Mouse (Mus musculus): Measurements from ENCODE around the gene Gm4353. TPM values are rescaled to one million over a fixed set of nuclear protein-coding genes. Genes with fewer than 3 reads are reported as not detected.

The Gm4353 gene
- polyA plus RNA-seq, 1 experiment from 2014 or later = 0.71 TPM

DNA sequence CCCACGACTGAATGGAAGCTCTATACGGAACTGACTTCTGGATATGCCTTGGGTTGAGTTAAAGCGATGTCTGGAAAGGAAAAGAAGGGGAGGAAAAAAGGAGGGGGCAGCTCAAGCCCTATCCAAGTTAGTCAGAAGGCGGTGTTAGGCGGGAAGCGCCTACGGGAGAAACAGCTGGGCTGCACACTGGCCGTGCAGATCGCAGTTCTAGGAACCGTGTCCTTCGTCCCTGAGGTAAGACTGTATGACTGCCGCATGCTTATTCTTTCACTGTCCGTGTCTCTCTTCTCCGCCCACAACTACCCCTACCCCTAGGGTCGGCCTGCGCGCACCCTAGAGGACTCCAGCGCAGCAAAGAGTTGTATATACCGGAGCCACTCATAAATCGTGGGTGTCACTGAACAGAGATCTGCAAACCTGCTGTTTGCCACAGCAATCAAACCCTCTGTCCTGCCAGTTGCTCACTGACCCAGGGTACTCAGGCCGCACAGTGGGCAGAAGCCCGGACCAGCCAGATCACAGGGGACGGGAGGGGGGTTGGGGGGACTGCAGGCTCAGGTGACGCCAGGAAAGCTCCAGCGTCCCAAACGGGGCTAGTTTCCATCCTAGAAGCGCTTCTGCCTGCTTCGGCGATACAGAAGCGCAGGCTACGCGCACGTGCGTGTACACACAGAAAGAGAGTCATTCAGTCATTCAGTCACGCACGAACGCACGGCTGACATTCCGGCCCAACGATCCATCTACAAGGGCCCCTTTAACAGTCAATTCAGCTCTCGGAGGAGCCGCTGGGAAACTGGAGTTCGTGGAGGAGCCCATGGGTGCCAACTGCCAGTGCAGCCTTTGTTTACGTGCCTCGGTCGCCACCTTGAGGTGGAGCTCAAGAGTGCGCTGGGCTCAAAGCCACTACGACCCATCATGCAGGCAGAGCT is 44.6 kb downstream of the Gm4353 start:
- H3K4me3 ChIP-seq (replicated peaks) = peak overlapping the region; percentile 48
- H3K9me3 ChIP-seq (replicated peaks) = no peaks in the 10 kb centered on the region
- WGBS = under 1% methylated on average over 48 of the region's 48 CpGs
- H3K4me1 ChIP-seq = peaks cover 24% of the 10 kb centered on the region
- peak; percentile 61; the same call in 1 of the 2 replicates for ATAC-seq (ENCODE audit: insufficient number of reproducible peaks, low FRiP score, low TSS enrichment, low read depth)
- no peaks in the 10 kb centered on the region for H3K36me3 ChIP-seq
- H3K4me2 ChIP-seq (replicated peaks) = peak overlapping the region; percentile 91
- peak overlapping the region; percentile 28 for H3K9ac ChIP-seq
- peak overlapping the region; percentile 61 for H3K27ac ChIP-seq (replicated peaks)
- peaks cover 57% of the 10 kb centered on the region for H3K27me3 ChIP-seq

DNA sequence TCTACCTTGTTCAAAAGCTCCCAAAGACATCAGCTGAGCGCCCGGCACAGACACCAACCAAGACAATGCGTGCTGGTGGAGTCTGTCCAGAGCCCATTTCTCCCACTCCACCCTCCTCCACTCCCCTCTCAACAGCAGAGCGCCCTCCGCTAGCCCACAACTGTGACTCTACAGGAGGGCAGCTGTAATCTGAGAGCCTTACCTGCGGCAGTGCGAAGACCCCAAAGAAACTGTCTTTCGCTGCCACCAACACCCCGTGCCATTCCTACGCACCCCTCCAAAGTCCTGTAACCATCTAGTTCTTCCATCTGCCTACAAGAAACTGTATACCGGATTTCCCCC is 45.3 kb downstream of the Gm4353 start, which contains the start of gene 1110004F10Rik:
TSS of gene 1110004F10Rik (plus strand) at position 202 of the 342 bp plus-strand sequence.
- Histone ChIP-seq H3K9me3 (replicated peaks) (no peaks in the 10 kb centered on the region), H3K36me3 (no peaks in the 10 kb centered on the region), H3K4me3 (replicated peaks) (peak within 1 kb of the TSS; percentile 48), H3K4me2 (replicated peaks) (peak within 1 kb of the TSS; percentile 91), H3K4me1 (peaks cover 30% of the 10 kb centered on the region), H3K27me3 (peaks cover 63% of the 10 kb centered on the region), H3K27ac (replicated peaks) (peak within 1 kb of the TSS; percentile 61), H3K9ac (peak within 1 kb of the TSS; percentile 28)
- ATAC-seq (ENCODE audit: insufficient number of reproducible peaks, low FRiP score, low TSS enrichment, low read depth) = 0 out of 2 replicates have a peak, but pooled peaks have one; percentile 22
- under 1% methylated on average over 11 of the region's 11 CpGs for whole genome bisulfite sequencing

DNA sequence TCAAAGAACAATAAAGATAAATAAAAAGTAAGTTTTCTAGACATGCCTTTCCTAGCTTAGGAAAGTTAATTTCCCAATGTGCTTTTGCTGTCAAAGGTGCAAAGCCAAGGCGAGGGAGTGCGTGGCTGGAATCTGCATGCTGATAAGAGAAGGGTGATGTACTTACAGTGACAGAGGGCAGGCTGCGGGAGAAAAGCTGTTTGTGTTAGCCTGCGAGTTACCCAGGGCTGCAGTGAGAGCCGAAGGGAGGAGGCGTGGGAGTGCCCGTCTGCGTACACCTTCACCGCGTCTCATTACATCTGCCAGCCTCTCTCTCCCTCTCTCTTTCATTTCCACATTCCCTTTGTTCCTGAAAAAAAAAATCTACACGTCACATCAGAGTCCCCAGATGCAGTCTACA is 45.9 kb downstream of the Gm4353 start, which contains the start of gene Sox6:
TSS of gene Sox6 (minus strand) at position 286 of the 400 bp plus-strand sequence.
- Histone ChIP-seq H3K36me3 (no peaks in the 10 kb centered on the region), H3K9ac (peak within 1 kb of the TSS; percentile 28; the same call in 1 of the 2 replicates), H3K27me3 (peaks cover 67% of the 10 kb centered on the region), H3K4me3 (replicated peaks) (peak within 1 kb of the TSS; percentile 48), H3K4me2 (replicated peaks) (peak within 1 kb of the TSS; percentile 91), H3K4me1 (peaks cover 37% of the 10 kb centered on the region), H3K27ac (replicated peaks) (peak within 1 kb of the TSS; percentile 61), H3K9me3 (replicated peaks) (no peaks in the 10 kb centered on the region)
- ATAC-seq (ENCODE audit: insufficient number of reproducible peaks, low FRiP score, low TSS enrichment, low read depth) = no peak
- WGBS = 1% methylated on average over 11 of the region's 11 CpGs

DNA sequence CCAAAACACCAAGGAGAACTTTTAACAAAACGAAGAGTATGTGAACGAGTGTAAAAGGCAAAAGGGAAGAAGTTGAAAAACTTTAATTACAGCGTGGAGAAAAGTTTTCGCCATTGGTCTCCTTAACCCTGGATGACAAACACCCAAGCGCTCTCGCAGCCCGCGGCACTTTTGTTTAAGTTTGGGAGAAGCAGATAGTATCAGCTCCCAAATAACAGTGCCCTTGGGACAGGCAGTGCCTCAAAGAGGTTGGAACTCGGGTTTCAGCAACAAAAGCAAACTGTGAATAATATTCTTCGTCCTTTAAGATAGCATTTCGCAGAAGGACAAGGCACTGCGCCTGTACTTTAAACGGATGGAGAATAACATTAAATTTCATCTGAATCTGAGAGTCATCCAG is 46.4 kb downstream of the Gm4353 start:
- H3K9ac ChIP-seq = no peak overlapping the region
- H3K36me3 ChIP-seq = no peaks in the 10 kb centered on the region
- ATAC-seq (ENCODE audit: insufficient number of reproducible peaks, low FRiP score, low TSS enrichment, low read depth) = no peak
- H3K27ac ChIP-seq (replicated peaks) = no peak overlapping the region
- H3K27me3 ChIP-seq = peaks cover 67% of the 10 kb centered on the region
- WGBS = 2% methylated on average over 13 of the region's 13 CpGs
- H3K4me2 ChIP-seq (replicated peaks) = peak overlapping the region; percentile 91
- no peaks in the 10 kb centered on the region for H3K9me3 ChIP-seq (replicated peaks)
- H3K4me1 ChIP-seq = peaks cover 40% of the 10 kb centered on the region
- H3K4me3 ChIP-seq (replicated peaks) = peak overlapping the region; percentile 48

DNA sequence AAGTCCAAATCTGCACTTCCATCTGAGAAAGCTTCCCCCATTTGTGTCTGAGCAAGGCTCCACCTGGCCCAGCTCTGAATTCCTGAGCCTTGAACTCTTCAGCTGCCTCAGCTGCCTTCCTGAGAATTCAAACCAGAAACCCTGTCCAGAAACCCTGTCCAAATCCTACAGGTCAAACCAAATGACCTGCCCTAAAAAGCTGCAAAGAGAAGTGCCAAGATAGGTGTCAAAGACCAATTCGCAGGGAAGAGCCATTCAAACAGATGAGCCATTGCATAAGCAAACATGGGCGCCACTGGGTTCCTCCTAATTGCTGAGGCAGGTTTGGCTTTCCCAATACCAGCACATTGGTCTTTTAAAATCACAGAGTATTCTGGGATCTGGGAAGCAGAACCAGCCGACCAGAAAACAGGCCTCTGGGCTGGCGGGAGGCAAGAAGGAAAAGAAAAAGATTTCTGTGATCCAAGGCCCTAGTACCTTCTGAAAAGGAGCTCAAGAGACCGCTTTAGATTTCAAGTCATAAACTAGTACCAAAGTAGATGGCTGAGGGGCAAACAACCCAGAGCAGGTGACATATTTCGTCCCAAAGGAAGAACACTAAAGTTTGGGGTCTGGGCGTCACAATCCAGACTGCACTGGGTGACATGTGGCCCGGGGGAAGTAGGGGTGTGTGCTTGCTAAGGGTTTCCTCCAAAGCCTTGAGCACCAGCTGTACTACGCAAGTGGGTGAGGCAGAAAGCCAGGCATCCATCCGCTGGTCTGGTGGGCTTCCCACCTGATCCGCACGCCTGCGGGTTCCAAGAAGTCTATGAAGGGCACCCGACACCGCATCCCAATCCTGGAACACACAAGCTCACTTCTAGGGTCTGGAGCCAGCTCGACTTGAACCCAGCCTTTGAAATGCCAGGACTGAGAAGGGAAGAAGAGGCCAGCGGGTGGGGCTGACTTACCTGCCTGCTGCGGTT is 47.6 kb downstream of the Gm4353 start:
- Histone ChIP-seq H3K4me2 (replicated peaks) (peak overlapping the region; percentile 24; the same call in 1 of the 2 replicates), H3K36me3 (no peaks in the 10 kb centered on the region), H3K4me3 (replicated peaks) (peak overlapping the region; percentile 48), H3K4me1 (peaks cover 41% of the 10 kb centered on the region), H3K9me3 (replicated peaks) (no peaks in the 10 kb centered on the region), H3K9ac (no peak overlapping the region), H3K27me3 (peaks cover 67% of the 10 kb centered on the region), H3K27ac (replicated peaks) (no peak overlapping the region)
- 36% methylated on average over 18 of the region's 18 CpGs for WGBS
- no peak for ATAC-seq (ENCODE audit: insufficient number of reproducible peaks, low FRiP score, low TSS enrichment, low read depth)

DNA sequence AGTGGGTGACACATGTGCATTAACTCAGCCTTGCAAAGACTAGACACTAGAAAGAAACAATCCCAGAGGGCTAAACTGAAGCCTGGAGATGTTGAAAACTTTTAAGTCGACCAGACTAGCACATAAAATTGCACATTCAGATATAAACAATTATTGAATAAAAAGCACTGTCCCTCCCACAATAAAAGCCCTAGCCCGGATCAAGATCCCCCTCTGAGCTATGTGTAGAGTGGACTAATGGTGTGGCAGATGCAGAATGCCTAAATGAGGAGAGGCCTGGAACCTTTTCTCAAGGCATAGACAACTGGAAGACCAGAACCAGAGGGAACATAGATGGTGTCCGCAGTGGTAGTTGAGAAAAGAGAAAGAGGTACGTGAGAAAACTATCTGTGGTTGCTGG is 48.9 kb downstream of the Gm4353 start:
- Histone ChIP-seq H3K4me3 (replicated peaks) (peak overlapping the region; percentile 57), H3K9ac (no peak overlapping the region), H3K36me3 (no peaks in the 10 kb centered on the region), H3K27me3 (peaks cover 64% of the 10 kb centered on the region), H3K27ac (replicated peaks) (no peak overlapping the region), H3K9me3 (replicated peaks) (no peaks in the 10 kb centered on the region), H3K4me2 (replicated peaks) (peak overlapping the region; percentile 87; the same call in 1 of the 2 replicates), H3K4me1 (peaks cover 52% of the 10 kb centered on the region)
- no peak for ATAC-seq (ENCODE audit: insufficient number of reproducible peaks, low FRiP score, low TSS enrichment, low read depth)
- WGBS = 52% methylated on average over 4 of the region's 4 CpGs

DNA sequence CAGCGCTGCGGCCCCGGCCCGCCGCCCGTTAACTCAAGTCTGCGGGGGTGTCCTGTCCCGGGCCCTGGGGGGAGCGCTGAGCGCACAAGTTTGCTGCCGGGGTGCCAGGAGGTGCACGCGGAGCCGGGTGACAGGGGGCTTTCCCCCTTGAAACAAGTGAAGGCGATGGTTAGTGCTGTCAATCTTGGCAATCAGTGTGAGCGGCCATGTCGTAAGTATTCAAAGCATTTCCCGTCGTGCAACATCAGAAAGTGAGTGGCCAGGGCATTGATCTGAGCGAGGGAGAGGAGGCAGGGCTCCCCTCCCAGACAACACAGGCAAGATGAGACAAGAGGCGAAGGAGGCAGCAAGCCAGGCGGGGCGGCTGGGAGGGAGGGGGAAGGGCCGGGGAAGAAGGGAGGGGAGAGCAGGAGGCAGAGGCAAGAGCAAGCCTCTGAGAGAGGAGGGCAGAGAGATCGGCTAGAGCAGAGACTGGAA is 50.1 kb downstream of the Gm4353 start:
- Histone ChIP-seq H3K4me1 (peaks cover 48% of the 10 kb centered on the region), H3K27ac (replicated peaks) (peak overlapping the region; percentile 86), H3K4me2 (replicated peaks) (peak overlapping the region; percentile 87), H3K4me3 (replicated peaks) (peak overlapping the region; percentile 57), H3K36me3 (no peaks in the 10 kb centered on the region), H3K27me3 (peaks cover 66% of the 10 kb centered on the region), H3K9me3 (replicated peaks) (no peaks in the 10 kb centered on the region), H3K9ac (peak overlapping the region; percentile 53)
- under 1% methylated on average over 25 of the region's 25 CpGs for WGBS
- 0 out of 2 replicates have a peak, but pooled peaks have one; percentile 13 for ATAC-seq (ENCODE audit: insufficient number of reproducible peaks, low FRiP score, low TSS enrichment, low read depth)

DNA sequence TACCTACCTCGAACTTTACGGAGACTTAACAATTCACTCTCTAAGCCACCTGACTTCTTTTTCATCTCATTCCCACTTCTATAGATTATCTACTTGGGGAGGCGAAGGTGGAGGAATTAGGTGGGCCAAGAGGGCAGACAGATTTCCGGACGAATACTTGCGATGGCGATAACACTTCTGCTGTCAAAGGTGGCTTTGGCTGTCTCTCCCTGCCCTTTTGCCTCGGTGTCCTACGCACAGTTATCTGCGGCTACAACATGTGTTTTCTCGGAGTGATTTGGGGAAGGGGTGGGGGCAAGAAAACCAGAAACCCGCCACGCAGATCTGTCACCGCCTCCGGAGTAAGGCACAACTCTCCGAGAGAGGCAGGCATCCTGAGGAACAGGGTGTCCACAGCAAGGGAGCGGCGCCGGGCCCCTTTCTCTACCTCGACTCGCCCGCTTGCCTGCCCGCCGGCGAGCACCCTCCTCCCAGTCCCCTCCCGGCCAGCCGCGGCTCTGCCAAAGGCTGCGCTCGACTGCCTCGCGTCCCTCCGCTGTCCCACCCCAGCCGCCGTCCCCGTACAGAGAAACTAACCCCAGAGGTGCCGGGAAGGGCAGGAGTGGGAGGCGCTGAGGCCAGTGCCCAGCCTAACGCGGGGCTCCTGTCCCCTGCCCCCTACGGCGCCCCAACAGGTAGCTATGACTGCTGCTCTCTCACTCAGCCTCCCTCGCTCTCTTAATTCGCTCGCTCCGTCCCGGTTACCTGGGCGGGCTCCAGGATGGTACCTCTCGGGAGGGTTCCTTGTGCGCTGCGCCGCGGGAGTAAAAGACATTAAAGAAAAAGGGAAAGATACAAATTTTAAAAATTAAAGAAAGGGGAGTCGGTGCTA is 50.8 kb downstream of the Gm4353 start:
- H3K36me3 ChIP-seq = no peaks in the 10 kb centered on the region
- peaks cover 62% of the 10 kb centered on the region for H3K27me3 ChIP-seq
- H3K4me1 ChIP-seq = peaks cover 43% of the 10 kb centered on the region
- H3K4me3 ChIP-seq (replicated peaks) = peak overlapping the region; percentile 57
- peak overlapping the region; percentile 53 for H3K9ac ChIP-seq
- peak overlapping the region; percentile 87 for H3K4me2 ChIP-seq (replicated peaks)
- peak overlapping the region; percentile 86 for H3K27ac ChIP-seq (replicated peaks)
- H3K9me3 ChIP-seq (replicated peaks) = no peaks in the 10 kb centered on the region
- peak; percentile 55; the same call in 1 of the 2 replicates for ATAC-seq (ENCODE audit: insufficient number of reproducible peaks, low FRiP score, low TSS enrichment, low read depth)
- WGBS = under 1% methylated on average over 53 of the region's 54 CpGs
